Mouse (Mus musculus): ENCODE results near the gene Aarsd1. TPM values are rescaled to one million over a fixed set of nuclear protein-coding genes. Genes with fewer than 3 reads are reported as not detected.

Gene Aarsd1
- polyA plus RNA-seq, 1 experiment from 2014 or later: 91.4 TPM

Other genes starting within 250 kb of the Aarsd1 start
- gene Cntnap1, start 247.1 kb downstream of the Aarsd1 start, polyA plus RNA-seq (2016; fragmentation: Nextera tagmentation; extraction: Ambion mirVana): 0.29 and 0.71 TPM in 2 replicates
- gene Plekhh3, start 246.3 kb downstream of the Aarsd1 start, polyA plus RNA-seq (2016; fragmentation: Nextera tagmentation; extraction: Ambion mirVana): 5.8 and 11.8 TPM in 2 replicates
- 0.15 and 0.20 TPM in 2 replicates for gene Ccr10, start 242.2 kb downstream of the Aarsd1 start, polyA plus RNA-seq (2016; fragmentation: Nextera tagmentation; extraction: Ambion mirVana)
- gene Ezh1, start 191.2 kb downstream of the Aarsd1 start, polyA plus RNA-seq (2016; fragmentation: Nextera tagmentation; extraction: Ambion mirVana): 13.1 TPM in 2 replicates
- gene Ramp2, start 171.6 kb downstream of the Aarsd1 start, polyA plus RNA-seq (2016; fragmentation: Nextera tagmentation; extraction: Ambion mirVana): 63.9 and 72.3 TPM in 2 replicates
- gene Vps25, start 163.9 kb downstream of the Aarsd1 start, polyA plus RNA-seq (2016; fragmentation: Nextera tagmentation; extraction: Ambion mirVana): 135 TPM in 2 replicates
- gene Wnk4, start 157.0 kb downstream of the Aarsd1 start, polyA plus RNA-seq (2016; fragmentation: Nextera tagmentation; extraction: Ambion mirVana): 6.7 and 7.6 TPM in 2 replicates
- 0.95 and 1.9 TPM in 2 replicates for gene Cntd1, start 138.6 kb downstream of the Aarsd1 start, polyA plus RNA-seq (2016; fragmentation: Nextera tagmentation; extraction: Ambion mirVana)
- gene Coa3, start 138.5 kb downstream of the Aarsd1 start, polyA plus RNA-seq (2016; fragmentation: Nextera tagmentation; extraction: Ambion mirVana): 227 and 244 TPM in 2 replicates
- 153 and 166 TPM in 2 replicates for gene Becn1, start 115.3 kb downstream of the Aarsd1 start, polyA plus RNA-seq (2016; fragmentation: Nextera tagmentation; extraction: Ambion mirVana)
- gene Psme3, start 101.4 kb downstream of the Aarsd1 start, polyA plus RNA-seq (2016; fragmentation: Nextera tagmentation; extraction: Ambion mirVana): 166 and 190 TPM in 2 replicates
- 1.5 and 2.1 TPM in 2 replicates for gene Aoc2, start 92.6 kb downstream of the Aarsd1 start, polyA plus RNA-seq (2016; fragmentation: Nextera tagmentation; extraction: Ambion mirVana)
- gene Aoc3, start 87.0 kb downstream of the Aarsd1 start, polyA plus RNA-seq (2016; fragmentation: Nextera tagmentation; extraction: Ambion mirVana): 0.06 TPM in 1 of 2 replicates, not detected in the other
- not detected in 2 replicates for gene G6pc, start 50.1 kb downstream of the Aarsd1 start, polyA plus RNA-seq (2016; fragmentation: Nextera tagmentation; extraction: Ambion mirVana)
- 9.4 and 10.2 TPM in 2 replicates for gene Gm27029, start 7.2 kb upstream of the Aarsd1 start, polyA plus RNA-seq (2016; fragmentation: Nextera tagmentation; extraction: Ambion mirVana)
- gene Rundc1, start 7.5 kb upstream of the Aarsd1 start, polyA plus RNA-seq (2016; fragmentation: Nextera tagmentation; extraction: Ambion mirVana): 20.5 and 25.3 TPM in 2 replicates
- 4.0 and 4.5 TPM in 2 replicates for gene Ptges3l, start 7.7 kb upstream of the Aarsd1 start, polyA plus RNA-seq (2016; fragmentation: Nextera tagmentation; extraction: Ambion mirVana)
- 414 and 455 TPM in 2 replicates for gene Rpl27, start 24.7 kb upstream of the Aarsd1 start, polyA plus RNA-seq (2016; fragmentation: Nextera tagmentation; extraction: Ambion mirVana)
- gene Ifi35, start 30.8 kb upstream of the Aarsd1 start, polyA plus RNA-seq (2016; fragmentation: Nextera tagmentation; extraction: Ambion mirVana): 3.5 and 3.6 TPM in 2 replicates
- 97.9 and 208 TPM in 2 replicates for gene Rnd2, start 47.4 kb upstream of the Aarsd1 start, polyA plus RNA-seq (2016; fragmentation: Nextera tagmentation; extraction: Ambion mirVana)
- 61.1 and 108 TPM in 2 replicates for gene Vat1, start 48.6 kb upstream of the Aarsd1 start, polyA plus RNA-seq (2016; fragmentation: Nextera tagmentation; extraction: Ambion mirVana)
- gene Brca1, start 134.3 kb upstream of the Aarsd1 start, polyA plus RNA-seq (2016; fragmentation: Nextera tagmentation; extraction: Ambion mirVana): 16.1 and 25.3 TPM in 2 replicates
- 71.0 and 81.8 TPM in 2 replicates for gene Nbr1, start 134.5 kb upstream of the Aarsd1 start, polyA plus RNA-seq (2016; fragmentation: Nextera tagmentation; extraction: Ambion mirVana)
- 1.7 and 4.3 TPM in 2 replicates for gene Tmem106a, start 164.6 kb upstream of the Aarsd1 start, polyA plus RNA-seq (2016; fragmentation: Nextera tagmentation; extraction: Ambion mirVana)
- gene Gm11634, start 181.6 kb upstream of the Aarsd1 start, polyA plus RNA-seq (2016; fragmentation: Nextera tagmentation; extraction: Ambion mirVana): not detected in 2 replicates
- 34.2 and 39.4 TPM in 2 replicates for gene Rdm1, start 209.6 kb upstream of the Aarsd1 start, polyA plus RNA-seq (2016; fragmentation: Nextera tagmentation; extraction: Ambion mirVana)
- gene Arl4d, start 247.9 kb upstream of the Aarsd1 start, polyA plus RNA-seq (2016; fragmentation: Nextera tagmentation; extraction: Ambion mirVana): 7.9 and 9.4 TPM in 2 replicates

Measured in hindbrain, embryonic 10.5 days (tissue).